Mouse (Mus musculus): ENCODE data around the gene Atg2b. TPM values are rescaled to one million over a fixed set of nuclear protein-coding genes. Genes with fewer than 3 reads are reported as not detected.

Atg2b gene
- polyA plus RNA-seq, 1 experiment, result 32.3 TPM

- TF ChIP-seq CTCF (IDR thresholded peaks at IDR 0.05; ENCODE audit: borderline replicate concordance, extremely low read depth, insufficient read depth, insufficient read length) (no peak), POLR2A (IDR thresholded peaks at IDR 0.05; ENCODE audit: borderline replicate concordance, extremely low read depth, insufficient read depth, insufficient read length, poor library complexity, severe bottlenecking) (no peak)
- no peak for DNase-seq (ENCODE audit: low read depth)
These were observed 6.8 kb downstream of the Atg2b start for GRCm38 (mm10) chr12:105678211-105678610.

- TF ChIP-seq CTCF (IDR thresholded peaks at IDR 0.05; ENCODE audit: borderline replicate concordance, extremely low read depth, insufficient read depth, insufficient read length), result no peak
- TF ChIP-seq POLR2A (IDR thresholded peaks at IDR 0.05; ENCODE audit: borderline replicate concordance, extremely low read depth, insufficient read depth, insufficient read length, poor library complexity, severe bottlenecking), result no peak
- DNase-seq (ENCODE audit: low read depth), result no peak
These were observed 8.7 kb downstream of the Atg2b start for GRCm38 (mm10) chr12:105676274-105676673.

DNA sequence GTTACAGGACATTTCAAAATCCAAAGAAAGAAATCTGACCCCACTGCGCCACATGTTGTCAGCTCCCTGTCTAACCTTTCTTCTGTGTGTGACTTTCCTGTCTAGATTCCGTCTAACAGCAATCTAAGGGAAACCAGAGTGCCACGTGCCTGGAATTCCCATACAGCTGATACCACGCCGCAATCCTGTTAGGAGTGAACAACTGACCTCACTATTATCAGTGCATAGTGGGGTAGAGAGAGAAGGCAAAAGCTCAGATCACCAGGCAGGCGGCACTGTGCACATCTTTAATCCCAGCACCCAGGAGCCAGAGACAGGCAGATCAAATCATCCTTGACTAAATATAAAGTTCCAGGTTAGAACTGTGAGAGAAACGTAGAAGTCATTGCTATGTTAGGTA lies 29.2 kb downstream of the Atg2b start:
- DNase-seq (ENCODE audit: low read depth), result no peak
- no peak for TF ChIP-seq POLR2A (IDR thresholded peaks at IDR 0.05; ENCODE audit: borderline replicate concordance, extremely low read depth, insufficient read depth, insufficient read length, poor library complexity, severe bottlenecking)

DNA sequence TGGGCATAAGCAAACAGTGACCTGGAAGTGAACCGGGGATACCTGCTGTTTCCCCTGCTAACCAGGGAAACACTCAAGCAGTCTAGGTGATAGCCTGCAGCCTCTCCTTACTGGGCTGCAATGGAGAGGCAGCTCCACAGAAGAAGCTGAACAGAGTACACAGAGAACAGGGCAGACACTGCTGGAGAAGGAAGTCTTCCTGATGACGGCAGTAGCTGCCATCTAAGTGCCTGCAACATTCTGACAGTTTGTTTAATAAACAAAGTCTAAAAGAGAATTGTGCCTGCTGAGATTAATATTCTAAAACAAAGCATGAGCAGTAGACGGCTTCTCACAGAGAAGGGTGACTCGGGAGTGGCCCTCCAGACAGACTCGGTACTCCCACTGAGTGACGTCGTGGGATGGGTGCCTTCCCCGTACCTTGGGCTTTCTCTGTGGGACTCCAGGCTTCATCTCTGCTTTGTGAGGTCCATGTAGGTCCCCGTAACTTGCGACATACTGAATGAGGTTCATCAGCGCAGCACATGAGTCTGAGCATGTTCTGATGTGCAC lies 42.2 kb downstream of the Atg2b start:
- TF ChIP-seq CTCF (IDR thresholded peaks at IDR 0.05; ENCODE audit: borderline replicate concordance, extremely low read depth, insufficient read depth, insufficient read length) (no peak), POLR2A (IDR thresholded peaks at IDR 0.05; ENCODE audit: borderline replicate concordance, extremely low read depth, insufficient read depth, insufficient read length, poor library complexity, severe bottlenecking) (no peak)
- DNase-seq (ENCODE audit: low read depth), result no peak

DNA sequence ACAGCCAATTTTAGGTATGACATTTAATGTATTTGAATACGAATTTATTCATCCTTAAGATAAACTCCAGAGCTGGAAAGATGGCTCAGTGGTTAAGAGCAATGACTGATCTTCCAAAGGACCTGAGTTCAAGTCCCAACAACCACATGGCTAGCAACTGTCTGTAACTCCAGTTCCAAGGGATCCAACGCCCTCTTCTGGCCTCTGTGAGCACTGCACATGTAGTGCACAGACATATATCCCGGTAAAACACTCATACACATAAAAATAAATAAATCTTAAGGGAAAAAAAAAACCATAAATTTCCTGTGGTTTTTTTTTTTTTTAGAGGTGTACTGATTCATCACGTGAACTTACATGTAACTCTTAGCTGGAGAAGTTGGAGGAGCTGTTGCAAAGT lies 47.5 kb downstream of the Atg2b start:
- TF ChIP-seq CTCF (IDR thresholded peaks at IDR 0.05; ENCODE audit: borderline replicate concordance, extremely low read depth, insufficient read depth, insufficient read length) (peak; percentile 16; the same call in 1 of the 2 replicates), POLR2A (IDR thresholded peaks at IDR 0.05; ENCODE audit: borderline replicate concordance, extremely low read depth, insufficient read depth, insufficient read length, poor library complexity, severe bottlenecking) (no peak)
- no peak for DNase-seq (ENCODE audit: low read depth)

- TF ChIP-seq POLR2A (IDR thresholded peaks at IDR 0.05; ENCODE audit: borderline replicate concordance, extremely low read depth, insufficient read depth, insufficient read length, poor library complexity, severe bottlenecking), result no peak
- TF ChIP-seq CTCF (IDR thresholded peaks at IDR 0.05; ENCODE audit: borderline replicate concordance, extremely low read depth, insufficient read depth, insufficient read length), result no peak
- no peak for DNase-seq (ENCODE audit: low read depth)
These were observed 48.5 kb downstream of the Atg2b start for GRCm38 (mm10) chr12:105636551-105636950.

DNA sequence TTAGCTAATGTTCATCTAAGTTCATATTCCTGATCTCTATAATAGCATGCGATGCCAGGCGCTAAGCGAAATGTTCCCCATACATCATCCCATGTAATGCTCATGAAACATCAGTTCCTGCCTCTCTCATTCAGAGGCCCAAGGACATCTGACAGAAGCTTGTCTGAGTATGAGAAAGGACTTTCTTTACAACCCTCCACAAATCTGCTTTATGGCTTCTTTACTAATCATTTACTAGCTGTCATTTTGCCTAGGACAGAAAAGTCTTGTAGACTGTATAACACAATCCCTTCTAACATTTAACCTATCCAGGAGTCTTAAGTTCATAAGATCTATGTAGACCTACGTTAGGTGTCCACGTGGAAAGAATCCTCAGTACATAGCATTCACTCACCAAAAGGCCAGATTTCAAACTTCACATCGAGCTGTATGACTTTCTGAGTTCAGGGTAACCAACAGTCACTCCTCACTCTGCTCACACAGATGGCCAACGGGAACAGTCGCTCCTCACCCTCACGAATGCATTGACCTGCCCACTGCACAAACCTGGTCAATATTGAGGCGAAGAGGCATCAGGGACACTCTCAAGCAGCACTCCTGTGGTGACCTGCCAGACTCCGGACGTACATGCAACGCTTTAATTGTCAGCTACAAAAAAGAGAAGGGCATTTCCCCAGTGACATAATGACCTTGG lies 50.5 kb downstream of the Atg2b start:
- no peak for DNase-seq (ENCODE audit: low read depth)
- TF ChIP-seq CTCF (IDR thresholded peaks at IDR 0.05; ENCODE audit: borderline replicate concordance, extremely low read depth, insufficient read depth, insufficient read length) (no peak), POLR2A (IDR thresholded peaks at IDR 0.05; ENCODE audit: borderline replicate concordance, extremely low read depth, insufficient read depth, insufficient read length, poor library complexity, severe bottlenecking) (no peak)

GRCm38 (mm10) chr12:105625798-105626197 lies 59.2 kb downstream of the Atg2b start:
- TF ChIP-seq CTCF (IDR thresholded peaks at IDR 0.05; ENCODE audit: borderline replicate concordance, extremely low read depth, insufficient read depth, insufficient read length) (no peak), POLR2A (IDR thresholded peaks at IDR 0.05; ENCODE audit: borderline replicate concordance, extremely low read depth, insufficient read depth, insufficient read length, poor library complexity, severe bottlenecking) (no peak)
- DNase-seq (ENCODE audit: low read depth), result no peak

- DNase-seq (ENCODE audit: low read depth), result no peak
These were observed 62.0 kb downstream of the Atg2b start for GRCm38 (mm10) chr12:105622981-105623539.

DNA sequence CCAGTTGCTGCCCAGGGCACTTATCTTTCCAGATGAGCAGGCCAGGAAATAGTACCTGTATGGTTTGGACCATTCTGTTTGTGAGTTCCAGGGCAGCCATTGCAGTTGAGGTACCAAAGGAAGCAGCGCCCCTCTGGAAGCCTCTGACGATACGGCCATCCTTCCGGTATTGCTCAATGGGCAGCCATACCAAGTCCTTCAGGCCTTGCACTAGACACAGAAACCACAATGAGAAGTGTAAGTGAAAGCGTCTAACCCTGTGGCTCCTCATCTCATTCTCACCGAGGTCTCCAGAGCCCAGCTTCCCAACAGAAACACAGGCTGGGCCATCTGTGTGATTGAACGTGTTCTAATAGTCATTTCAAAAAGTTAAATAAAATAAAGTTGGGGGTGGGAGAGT lies 63.0 kb downstream of the Atg2b start:
- DNase-seq (ENCODE audit: low read depth), result no peak
- no peak for TF ChIP-seq CTCF (IDR thresholded peaks at IDR 0.05; ENCODE audit: borderline replicate concordance, extremely low read depth, insufficient read depth, insufficient read length)
- no peak for TF ChIP-seq POLR2A (IDR thresholded peaks at IDR 0.05; ENCODE audit: borderline replicate concordance, extremely low read depth, insufficient read depth, insufficient read length, poor library complexity, severe bottlenecking)

More at GRCm38 (mm10) chr12:105622981-105623539, 62.0 kb downstream of the Atg2b start:
- TF ChIP-seq POLR2A (IDR thresholded peaks at IDR 0.05; ENCODE audit: borderline replicate concordance, extremely low read depth, insufficient read depth, insufficient read length, poor library complexity, severe bottlenecking) (no peak), CTCF (IDR thresholded peaks at IDR 0.05; ENCODE audit: borderline replicate concordance, extremely low read depth, insufficient read depth, insufficient read length) (no peak)

DNA sequence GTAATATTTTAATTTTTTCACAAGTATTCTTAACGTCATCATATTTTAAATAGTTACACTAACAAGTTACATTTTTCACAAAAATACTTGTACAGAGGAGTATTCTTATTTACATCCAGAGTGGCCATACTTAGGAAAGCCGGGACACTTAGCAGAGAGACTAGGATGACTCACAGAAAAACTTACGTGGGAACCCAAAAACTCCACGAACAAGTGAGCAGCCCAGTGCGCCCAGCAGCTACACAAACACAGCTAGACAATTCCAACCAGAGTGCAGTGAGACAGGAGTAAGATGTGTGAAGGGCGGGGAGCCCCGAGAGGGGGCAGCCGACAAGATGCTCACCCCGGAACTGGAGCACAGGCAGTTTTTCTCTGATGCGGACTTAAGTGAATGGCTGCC lies 71.5 kb downstream of the Atg2b start:
- no peak for TF ChIP-seq POLR2A (IDR thresholded peaks at IDR 0.05; ENCODE audit: borderline replicate concordance, extremely low read depth, insufficient read depth, insufficient read length, poor library complexity, severe bottlenecking)
- no peak for TF ChIP-seq CTCF (IDR thresholded peaks at IDR 0.05; ENCODE audit: borderline replicate concordance, extremely low read depth, insufficient read depth, insufficient read length)
- no peak for DNase-seq (ENCODE audit: low read depth)

DNA sequence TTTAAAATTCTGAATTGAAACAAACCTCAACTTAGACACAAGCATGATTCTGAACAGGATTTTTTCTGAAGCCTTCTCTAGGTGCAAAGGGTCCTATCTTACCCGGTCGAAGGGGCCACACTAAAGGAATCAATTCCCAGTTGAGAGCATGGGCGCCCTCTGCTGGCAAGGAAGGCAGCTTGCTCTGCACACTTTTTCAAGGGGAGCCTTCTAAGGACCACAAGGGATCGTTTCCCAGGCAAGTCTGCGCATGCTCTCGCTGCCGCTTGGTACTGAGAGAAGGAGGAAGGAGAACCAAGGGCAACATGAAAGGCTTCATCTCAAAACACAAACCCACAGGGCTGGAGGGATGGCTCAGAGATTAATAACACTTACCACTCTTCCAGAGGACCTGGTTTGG lies 73.3 kb downstream of the Atg2b start:
- DNase-seq (ENCODE audit: low read depth), result peak; percentile 92
- peak; percentile 89 for TF ChIP-seq CTCF (IDR thresholded peaks at IDR 0.05; ENCODE audit: borderline replicate concordance, extremely low read depth, insufficient read depth, insufficient read length)
- TF ChIP-seq POLR2A (IDR thresholded peaks at IDR 0.05; ENCODE audit: borderline replicate concordance, extremely low read depth, insufficient read depth, insufficient read length, poor library complexity, severe bottlenecking), result no peak
